Mouse (Mus musculus): ENCODE measurements around the gene Iqsec3.

The Iqsec3 gene

GRCm38 (mm10) chr6:121473093-121473821 is at the start of gene Iqsec3:
Gene Iqsec3 (minus strand): TSS chr6:121473678.
- peak; percentile 70 for DNase-seq (ENCODE audit: low spot score)

GRCm38 (mm10) chr6:121522106-121522705 is 48.7 kb upstream of the Iqsec3 start:
- DNase-seq (ENCODE audit: low spot score), result no peak

- no peak for DNase-seq (ENCODE audit: low spot score)
Observed at GRCm38 (mm10) chr6:121521030-121521429, 47.6 kb upstream of the Iqsec3 start.

GRCm38 (mm10) chr6:121519896-121520295 is 46.4 kb upstream of the Iqsec3 start:
- DNase-seq (ENCODE audit: low spot score), result no peak

- DNase-seq (ENCODE audit: low spot score), result no peak
Observed at GRCm38 (mm10) chr6:121519266-121519810, 45.9 kb upstream of the Iqsec3 start.

- no peak for DNase-seq (ENCODE audit: low spot score)
Observed at GRCm38 (mm10) chr6:121517726-121518125, 44.2 kb upstream of the Iqsec3 start.

GRCm38 (mm10) chr6:121510381-121510780 is 36.9 kb upstream of the Iqsec3 start:
- no peak for DNase-seq (ENCODE audit: low spot score)

GRCm38 (mm10) chr6:121509871-121510270 is 36.4 kb upstream of the Iqsec3 start:
- no peak for DNase-seq (ENCODE audit: low spot score)

- DNase-seq (ENCODE audit: low spot score), result no peak
Observed at GRCm38 (mm10) chr6:121508266-121508665, 34.8 kb upstream of the Iqsec3 start.

GRCm38 (mm10) chr6:121501044-121501638 is 27.7 kb upstream of the Iqsec3 start:
- no peak for DNase-seq (ENCODE audit: low spot score)

GRCm38 (mm10) chr6:121499856-121500255 is 26.4 kb upstream of the Iqsec3 start:
- DNase-seq (ENCODE audit: low spot score), result no peak

- DNase-seq (ENCODE audit: low spot score), result no peak
Observed at GRCm38 (mm10) chr6:121498819-121499535, 25.5 kb upstream of the Iqsec3 start.

- DNase-seq (ENCODE audit: low spot score), result no peak
Observed at GRCm38 (mm10) chr6:121495606-121496005, 22.1 kb upstream of the Iqsec3 start.

GRCm38 (mm10) chr6:121495026-121495425 is 21.5 kb upstream of the Iqsec3 start:
- no peak for DNase-seq (ENCODE audit: low spot score)

GRCm38 (mm10) chr6:121494319-121494718 is 20.8 kb upstream of the Iqsec3 start:
- no peak for DNase-seq (ENCODE audit: low spot score)

- DNase-seq (ENCODE audit: low spot score), result no peak
Observed at GRCm38 (mm10) chr6:121491339-121491738, 17.9 kb upstream of the Iqsec3 start.

GRCm38 (mm10) chr6:121472273-121472672 is 1.2 kb downstream of the Iqsec3 start:
- no peak for DNase-seq (ENCODE audit: low spot score)

- DNase-seq (ENCODE audit: low spot score), result no peak
Observed at GRCm38 (mm10) chr6:121468235-121468634, 5.2 kb downstream of the Iqsec3 start.

- no peak for DNase-seq (ENCODE audit: low spot score)
Observed at GRCm38 (mm10) chr6:121462628-121463340, 10.7 kb downstream of the Iqsec3 start.

- no peak for DNase-seq (ENCODE audit: low spot score)
Observed at GRCm38 (mm10) chr6:121457381-121457780, 16.1 kb downstream of the Iqsec3 start.

GRCm38 (mm10) chr6:121456651-121457050 is 16.8 kb downstream of the Iqsec3 start:
- no peak for DNase-seq (ENCODE audit: low spot score)

All from lung, postnatal 25 days (tissue).